Mouse (Mus musculus): ENCODE results near the gene Il21r.

DNA sequence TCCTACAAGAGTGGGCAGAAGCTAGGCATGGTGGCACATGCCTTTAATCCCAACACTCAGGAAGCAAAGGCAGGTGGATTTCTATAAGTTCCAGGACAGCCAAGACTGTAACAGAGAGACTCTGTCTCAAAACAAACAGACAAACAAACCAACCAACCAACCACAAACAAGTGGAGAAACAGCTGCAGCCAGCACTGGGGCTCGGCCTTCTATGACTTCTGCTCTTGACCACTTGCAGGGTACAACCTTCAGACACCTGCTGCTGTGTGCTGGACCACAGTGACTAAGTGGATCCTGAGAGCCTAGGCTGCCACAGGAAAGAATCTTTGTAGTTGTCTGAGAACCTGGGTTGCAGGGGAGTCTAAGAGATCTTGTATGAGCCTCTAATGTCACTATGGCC is 45.8 kb downstream of the Il21r start:
- TF ChIP-seq ZMIZ1 (IDR thresholded peaks at IDR 0.05; ENCODE audit: low read depth, low read length) (no peak), POLR2A (IDR thresholded peaks at IDR 0.05; ENCODE audit: low read depth, low read length) (no peak)
